Mouse (Mus musculus) embryonic facial prominence, embryonic 15.5 days (tissue): ENCODE measurements at regions not wholly inside any gene's neighbourhood (a gene's known extent, or its start where the extent isn't known, plus 50 kb on each side); places are given as distances from the start of the nearest gene placed in this dataset. TPM values are rescaled to one million over a fixed set of nuclear protein-coding genes. Genes with fewer than 3 reads are reported as not detected.
"Not testable (repeated sequence)": the region's sequence is repeated elsewhere in the genome, so short reads cannot be mapped to it uniquely, and the experiment has no call there.

Experiments
- ATAC-seq: fragments of 200-750 bp; cut with Nextera tagmentation; 2 replicates; pipeline ENCODE4 v1.8.0; 2017; ENCODE audit warnings: low read depth, moderate TSS enrichment; ENCODE audit not compliant: insufficient number of reproducible peaks, low FRiP score, low TSS enrichment
- H3K27ac ChIP-seq: fragments of 300-500 bp; sonication (generic); replicated peaks from 2 replicates; pipeline ENCODE4 v1.5.1; 2015; ENCODE audit warnings: mild to moderate bottlenecking, inconsistent platforms
- H3K27me3 ChIP-seq: fragments of 300-500 bp; sonication (generic); 2 replicates; pipeline ENCODE4 v1.6.1; 2015; ENCODE audit warnings: inconsistent platforms
- H3K36me3 ChIP-seq: fragments of 300-500 bp; sonication (generic); 2 replicates; pipeline ENCODE4 v1.6.1; 2015; ENCODE audit warnings: mild to moderate bottlenecking, inconsistent platforms
- H3K4me1 ChIP-seq: fragments of 300-500 bp; sonication (generic); 2 replicates; pipeline ENCODE4 v1.6.1; 2015; ENCODE audit warnings: inconsistent platforms
- H3K4me2 ChIP-seq: fragments of 300-500 bp; sonication (generic); replicated peaks from 2 replicates; pipeline ENCODE4 v1.6.1; 2015; ENCODE audit warnings: mild to moderate bottlenecking, inconsistent platforms
- H3K4me3 ChIP-seq: fragments of 300-500 bp; sonication (generic); replicated peaks from 2 replicates; pipeline ENCODE4 v1.5.1; 2015; ENCODE audit warnings: mild to moderate bottlenecking, inconsistent platforms
- H3K9ac ChIP-seq: fragments of 300-500 bp; sonication (generic); 2 replicates; pipeline ENCODE4 v1.6.1; 2015; ENCODE audit warnings: inconsistent platforms
- H3K9me3 ChIP-seq: fragments of 300-500 bp; sonication (generic); replicated peaks from 2 replicates; pipeline ENCODE4 v1.6.1; 2016; ENCODE audit warnings: inconsistent platforms
- WGBS: fragments of 180-500 bp; shearing (Covaris S2); methylation state at CpG from one replicate; pipeline ENCODE4 v1.1.7; 2015; 5-methylcytosine and 5-hydroxymethylcytosine counted together
- microRNA counts: library from miRNA; unstranded; fragments of <30 nt; microRNA quantifications from one replicate; lab custom pipeline; 2016
- microRNA-seq: library from miRNA; unstranded; fragments of <30 nt; microRNA quantifications from one replicate; pipeline ENCODE4, GENCODE M21; 2016; ENCODE audit warnings: borderline number of aligned reads

DNA sequence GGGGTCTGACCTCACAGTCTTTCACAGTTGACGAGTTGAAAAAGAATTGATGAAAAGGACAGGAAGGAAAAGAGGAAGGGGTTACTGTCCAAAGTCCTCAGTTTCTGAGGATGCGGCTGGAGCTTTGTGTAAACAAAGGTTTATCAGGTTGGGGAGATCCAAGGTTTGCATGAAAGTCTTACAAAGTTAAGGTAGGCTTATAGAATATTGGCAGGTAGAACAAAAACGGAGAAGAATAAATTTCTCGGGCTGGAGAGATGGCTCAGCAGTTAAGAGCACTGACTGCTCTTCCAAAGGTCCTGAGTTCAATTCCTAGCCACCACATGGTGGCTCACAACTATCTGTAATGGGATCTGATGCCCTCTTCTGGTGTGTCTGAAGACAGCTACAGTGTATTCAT lies 60.9 kb upstream of the Acpp start:
- not testable (repeated sequence) for H3K9ac ChIP-seq, H3K4me3 ChIP-seq, H3K36me3 ChIP-seq, H3K4me1 ChIP-seq, H3K27me3 ChIP-seq, H3K4me2 ChIP-seq, ATAC-seq, H3K27ac ChIP-seq, H3K9me3 ChIP-seq
- WGBS = 74% methylated on average over 4 of the region's 4 CpGs

DNA sequence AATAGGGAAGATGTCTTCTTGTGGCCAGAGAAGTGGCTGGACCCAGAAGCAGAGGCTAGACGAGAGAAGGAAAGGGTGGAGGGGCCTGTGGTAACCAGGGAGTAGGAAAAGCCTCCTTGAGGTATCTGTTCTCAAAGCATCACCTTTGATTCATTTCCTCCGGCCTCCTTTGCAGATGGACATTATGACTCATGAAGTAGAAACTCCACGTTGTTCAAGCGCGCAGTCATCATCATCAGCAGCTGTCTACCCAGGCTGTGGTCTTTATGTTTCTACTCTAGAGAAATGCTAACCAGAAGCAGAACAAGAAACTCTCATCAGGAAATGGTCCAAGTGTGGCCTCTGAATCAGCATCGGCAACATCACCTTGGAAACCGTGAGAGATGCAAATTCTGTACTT lies 50.3 kb upstream of the Acpp start:
- no peaks in the 10 kb centered on the region for H3K4me1 ChIP-seq
- H3K27me3 ChIP-seq = no peaks in the 10 kb centered on the region
- no peak overlapping the region for H3K27ac ChIP-seq
- 87% methylated on average over 7 of the region's 7 CpGs for WGBS
- no peaks in the 10 kb centered on the region for H3K36me3 ChIP-seq
- no peak overlapping the region for H3K4me2 ChIP-seq
- no peak overlapping the region for H3K9ac ChIP-seq
- no peaks in the 10 kb centered on the region for H3K9me3 ChIP-seq
- H3K4me3 ChIP-seq = no peak overlapping the region
- ATAC-seq = no peak

MicroRNA genes in the stretch of these regions (microRNA counts, 519-probe panel; counts per million panel counts)
- microRNA mmu-miR-2136 (lab: Ali Mortazavi, UCI) = not detected

Small RNAs in the stretch of these regions (microRNA-seq; reads per million reads assigned to microRNA genes)
- not detected for gene Mir2136
